Mouse (Mus musculus) neural tube, embryonic 10.5 days (tissue): ENCODE measurements around the gene Gpc6.

Experiments
- DNase-seq: peaks from one replicate; pipeline ENCODE4 v3.0.0-alpha.2; 2017; ENCODE audit warnings: low spot score; ENCODE audit errors: extremely low spot score

Gpc6 gene

DNA sequence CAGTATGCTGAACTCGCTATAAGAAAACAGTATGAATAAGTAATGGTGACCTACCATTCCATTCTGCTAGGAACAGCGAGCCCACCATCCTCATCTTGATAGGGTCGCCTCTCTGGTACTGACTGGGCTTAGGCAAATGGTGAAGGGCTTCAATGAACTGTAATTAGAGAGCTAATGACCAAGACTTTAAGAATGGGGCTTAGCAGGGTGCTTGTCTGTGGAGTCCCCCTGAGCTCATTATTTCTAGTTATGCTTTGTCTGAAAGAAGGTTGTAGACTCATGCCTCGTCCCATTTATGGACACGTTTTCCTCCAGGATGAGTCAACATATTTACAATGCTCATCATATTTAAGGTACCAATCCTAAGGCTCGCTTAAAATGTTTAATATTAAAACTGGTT, 313.1 kb downstream of the Gpc6 start:
- DNase-seq: no peak

GRCm38 (mm10) chr14:117239694-117240427, 314.7 kb downstream of the Gpc6 start:
- no peak for DNase-seq

- no peak for DNase-seq
These were observed 320.5 kb downstream of the Gpc6 start for GRCm38 (mm10) chr14:117245631-117246030.

GRCm38 (mm10) chr14:117256192-117256591, 331.1 kb downstream of the Gpc6 start:
- DNase-seq: no peak

- DNase-seq: no peak
These were observed 340.5 kb downstream of the Gpc6 start for GRCm38 (mm10) chr14:117265653-117266052.

- no peak for DNase-seq
These were observed 342.9 kb downstream of the Gpc6 start for GRCm38 (mm10) chr14:117267823-117268601.

DNA sequence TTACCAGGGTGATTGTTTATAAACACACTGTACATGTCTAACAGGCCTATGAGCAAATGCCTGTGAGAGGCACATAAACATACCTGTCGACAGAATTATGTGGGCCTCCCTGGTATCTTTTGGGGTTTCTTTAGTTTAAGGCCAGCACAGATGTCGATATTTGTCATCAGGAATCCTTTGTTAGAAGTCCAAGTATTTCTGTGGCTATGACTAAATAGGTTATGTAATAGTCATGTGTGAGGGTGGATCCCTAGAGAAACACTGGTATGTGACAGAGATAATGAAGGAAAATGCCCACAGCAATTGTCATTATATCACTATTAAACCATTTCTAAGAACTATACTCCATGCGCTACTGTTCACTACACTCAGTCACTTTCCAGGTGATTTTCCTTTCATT, 358.5 kb downstream of the Gpc6 start:
- no peak for DNase-seq

DNA sequence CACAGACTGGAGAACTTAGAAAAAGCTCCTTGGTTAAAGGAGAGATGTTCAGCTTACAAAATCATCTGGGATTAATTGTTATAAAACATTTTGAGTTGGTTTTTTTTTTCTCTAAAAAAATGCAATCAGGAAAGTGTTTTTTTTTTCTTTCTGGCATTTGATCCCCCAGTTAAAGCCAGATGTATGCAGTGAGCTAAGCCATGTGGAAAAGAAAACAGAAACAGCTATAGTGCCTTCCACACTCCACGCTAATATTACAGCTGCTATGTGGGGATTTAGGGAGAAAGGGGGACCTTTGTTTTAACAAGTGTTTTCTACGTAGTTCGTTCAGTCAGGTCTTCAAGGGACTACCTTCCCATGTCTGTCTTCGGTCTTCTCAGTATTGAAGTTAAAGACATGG, 368.6 kb downstream of the Gpc6 start:
- no peak for DNase-seq

DNA sequence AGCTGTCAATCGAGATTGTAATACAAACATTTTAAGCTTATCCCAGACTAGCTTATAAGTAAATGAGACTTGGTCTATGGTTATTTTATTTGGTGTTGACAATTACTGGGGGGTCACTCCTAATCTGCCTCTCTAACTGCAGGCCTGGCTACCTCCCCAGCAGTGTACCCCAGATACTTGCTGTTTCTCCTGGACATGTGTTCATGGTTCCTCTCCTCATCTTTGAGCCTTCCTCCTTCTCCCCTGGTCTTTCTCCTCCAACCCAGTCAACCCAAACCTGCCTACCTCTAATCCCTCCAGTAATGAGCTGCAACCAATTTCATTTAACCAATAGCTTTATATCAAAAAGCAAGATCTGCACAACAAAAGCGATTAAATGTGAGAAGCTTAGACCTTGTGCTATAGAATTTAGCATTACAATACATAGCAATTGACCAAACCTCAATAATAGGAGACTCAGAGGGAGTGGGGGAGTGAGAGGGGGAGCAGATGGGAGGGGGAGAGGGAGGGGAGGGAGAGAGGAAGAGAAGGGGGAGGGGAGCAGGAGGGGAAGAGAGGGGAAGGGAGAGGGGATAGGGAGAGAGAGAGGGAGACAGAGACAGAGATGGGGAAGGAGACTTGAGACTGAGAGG, 371.2 kb downstream of the Gpc6 start:
- no peak for DNase-seq

DNA sequence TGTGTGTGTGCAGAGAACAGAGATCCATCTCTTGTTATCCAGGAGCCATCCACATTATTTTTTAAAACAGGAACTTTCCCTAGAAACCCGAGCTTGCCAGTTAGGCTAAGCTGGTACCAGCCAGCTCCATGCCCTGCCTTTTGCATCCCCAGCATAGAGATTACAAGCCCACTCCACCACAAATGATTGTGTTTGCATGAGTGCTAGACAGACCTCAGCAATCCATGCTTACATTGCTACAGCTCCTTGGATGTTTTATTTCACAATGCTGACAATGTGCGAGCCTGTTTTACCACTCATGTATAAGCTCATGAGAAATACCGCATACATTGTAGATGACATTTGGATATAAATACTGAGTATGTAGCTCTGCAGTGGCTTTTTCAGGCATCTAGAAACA, 375.9 kb downstream of the Gpc6 start:
- DNase-seq: no peak

DNA sequence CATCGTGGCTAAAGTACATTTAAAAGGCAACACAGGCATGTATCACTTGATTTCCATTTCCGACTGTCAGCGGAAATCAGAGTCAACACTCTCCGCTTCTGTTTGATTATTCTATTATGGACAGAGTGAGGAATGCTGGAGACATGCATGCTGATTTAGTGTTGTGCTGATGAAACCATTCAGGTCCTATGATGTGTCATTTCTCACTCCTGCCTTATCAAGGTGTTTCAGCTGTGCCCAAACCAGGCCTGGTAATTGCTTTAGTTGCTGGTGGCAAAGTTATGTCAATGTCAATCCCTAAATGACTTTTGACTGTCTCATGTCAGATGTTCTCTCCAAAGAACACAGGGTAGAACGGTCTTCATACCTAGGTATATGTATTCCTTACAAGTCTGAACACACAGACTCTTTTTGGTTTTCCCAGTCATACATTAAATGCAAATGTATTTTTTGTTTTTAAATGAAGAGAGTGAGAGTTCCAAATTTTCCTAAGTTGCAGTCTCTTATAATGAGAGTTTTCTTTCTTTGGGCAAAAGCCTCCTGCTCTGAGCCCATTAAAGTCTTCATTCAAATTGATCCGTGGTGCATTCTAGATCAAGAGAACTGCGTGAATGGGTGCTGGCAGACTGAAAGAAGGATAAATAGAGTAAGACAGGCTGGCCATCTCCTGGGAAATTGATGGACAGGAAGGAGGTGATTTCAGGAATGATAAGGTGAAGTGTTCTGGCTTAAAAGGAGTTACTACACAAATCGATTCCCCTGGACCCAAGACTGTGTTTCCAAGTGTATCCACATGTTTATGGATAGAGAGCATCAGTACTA, 379.0 kb downstream of the Gpc6 start:
- DNase-seq: no peak

DNA sequence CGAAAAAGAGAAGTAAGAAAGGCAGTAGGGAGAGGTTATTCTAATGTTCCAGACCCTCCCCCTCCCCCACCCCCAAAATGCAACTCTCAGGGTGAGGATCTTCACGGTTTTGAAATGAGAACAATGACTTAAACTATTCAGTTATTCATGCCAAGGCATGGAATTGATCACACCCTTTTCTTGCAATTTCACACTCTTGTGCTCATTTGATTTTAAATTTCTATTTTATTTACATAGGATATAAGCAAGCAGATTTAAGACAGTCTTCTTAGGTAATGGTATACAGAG, 379.6 kb downstream of the Gpc6 start:
- no peak for DNase-seq

DNA sequence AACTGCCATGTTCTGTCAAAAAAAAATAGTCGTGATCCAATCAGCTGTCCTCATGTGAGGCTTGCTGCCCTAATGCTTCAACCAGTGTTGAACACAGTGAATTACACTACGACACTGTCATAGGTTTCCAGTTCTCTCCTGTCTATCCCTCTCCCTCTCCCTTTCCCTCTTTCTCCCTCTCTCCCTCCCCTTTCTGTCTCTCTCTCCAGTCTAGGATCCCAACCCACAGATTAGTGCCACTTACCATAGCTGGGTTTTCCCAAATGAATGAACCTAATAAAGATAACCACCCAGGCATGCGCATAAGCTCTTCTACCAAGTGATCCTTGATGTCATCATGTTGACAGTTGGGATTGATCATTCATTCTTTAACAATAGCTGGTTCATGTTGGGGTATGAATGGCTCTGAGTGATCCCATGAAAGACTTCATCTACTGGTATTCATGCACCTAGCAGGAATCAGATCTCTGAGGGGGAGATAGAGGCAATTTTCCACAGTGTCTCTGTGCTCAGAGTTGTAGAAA, 384.9 kb downstream of the Gpc6 start:
- DNase-seq: no peak

DNA sequence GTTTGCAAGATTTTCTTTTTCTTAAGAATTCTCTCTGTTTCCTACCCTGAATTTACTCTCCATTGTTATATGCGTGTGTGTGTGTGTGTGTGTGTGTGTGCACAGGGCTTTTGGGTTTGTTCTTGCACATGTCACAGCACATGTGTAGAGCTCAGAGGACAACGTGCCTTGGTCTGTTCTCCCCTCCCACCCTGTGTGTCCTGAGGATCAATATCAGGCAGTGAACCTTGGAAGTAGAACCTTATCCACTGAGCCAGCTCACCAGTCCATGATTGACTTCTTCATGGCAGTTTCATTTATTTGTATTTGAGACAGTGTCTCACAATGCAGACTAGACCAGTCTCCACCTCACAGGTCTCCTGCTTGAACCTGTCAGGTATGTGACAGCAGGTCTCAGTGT, 399.1 kb downstream of the Gpc6 start:
- DNase-seq: no peak

DNA sequence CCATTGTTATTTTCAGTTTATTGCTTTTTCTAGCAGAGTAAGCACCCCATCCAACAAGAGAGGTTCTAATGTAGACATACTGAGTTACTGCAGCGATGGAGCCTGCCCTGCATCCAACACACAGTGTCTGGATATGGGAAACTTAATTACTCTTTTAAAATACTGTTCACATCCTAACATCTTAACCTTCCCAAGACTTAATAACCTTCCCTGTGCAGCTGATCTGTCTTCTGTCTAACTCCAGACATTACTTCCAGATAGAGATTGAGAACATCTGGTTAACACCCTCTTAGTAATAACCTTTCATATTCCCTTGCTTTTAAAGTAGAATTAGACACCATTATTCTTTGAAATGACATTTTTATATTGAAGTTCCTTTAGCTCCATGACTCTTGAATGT, 407.1 kb downstream of the Gpc6 start:
- no peak for DNase-seq

- DNase-seq: no peak
These were observed 412.2 kb downstream of the Gpc6 start for GRCm38 (mm10) chr14:117337271-117337670.

- DNase-seq: no peak
These were observed 415.4 kb downstream of the Gpc6 start for GRCm38 (mm10) chr14:117340549-117340948.

DNA sequence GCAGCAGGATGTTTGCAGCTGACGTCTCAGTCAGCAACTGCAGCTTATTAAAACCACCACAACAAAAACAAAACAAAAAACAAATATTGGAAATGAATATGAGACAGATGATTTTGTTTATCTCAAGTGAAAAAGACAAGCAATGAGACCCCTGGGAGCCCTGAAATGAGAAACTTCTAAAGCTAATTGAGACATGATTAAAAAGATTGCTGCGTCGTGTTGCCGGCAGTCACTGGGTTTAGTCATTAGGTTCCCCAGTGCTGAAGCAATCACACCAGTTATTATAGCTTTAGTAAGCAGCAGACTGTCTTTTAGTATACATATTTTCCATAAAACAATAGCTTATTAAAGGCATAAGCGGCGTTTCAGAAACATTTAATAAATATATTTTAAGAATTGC, 419.4 kb downstream of the Gpc6 start:
- no peak for DNase-seq

GRCm38 (mm10) chr14:117346372-117346885, 421.3 kb downstream of the Gpc6 start:
- no peak for DNase-seq

GRCm38 (mm10) chr14:117351296-117351695, 426.2 kb downstream of the Gpc6 start:
- DNase-seq: no peak
